Mouse (Mus musculus) heart, postnatal 36 days (tissue): Measurements from ENCODE around the gene Homer2. TPM values are rescaled to one million over a fixed set of nuclear protein-coding genes. Genes with fewer than 3 reads are reported as not detected.
A peak's percentile ranks its signal among the peaks of the same experiment; 100 is the strongest.

ENCODE experiments used
- DNase-seq, 2 experiments: peaks; one replicate each; pipeline ENCODE4 v3.0.0; 2021 to 2022
- intact Hi-C: fragments of 180-260 bp; cut with DNase I; formaldehyde crosslinking; loops from one replicate; pipeline ENCODE4 v1.15.1; 2025
- total RNA-seq, 2 experiments: library from RNA; stranded (reverse); gene quantifications; 2 replicates each; pipeline ENCODE4 v1.2.3; 2021

The Homer2 gene
- total RNA-seq, 2 experiments from 2014 or later, result 89.6 to 108 TPM

- intact Hi-C loops, result no loop called here
- DNase-seq, result no peak
Measured at GRCm38 (mm10) chr7:81656635-81657034, 50.7 kb downstream of the Homer2 start.

- intact Hi-C loops, result no loop called here
- DNase-seq, result peak in 1 of 2 experiments; percentile 43
Measured at GRCm38 (mm10) chr7:81654946-81655718, 52.2 kb downstream of the Homer2 start.

- no peak for DNase-seq
- intact Hi-C loops, result no loop called here
Measured at GRCm38 (mm10) chr7:81653988-81654387, 53.3 kb downstream of the Homer2 start.

- intact Hi-C loops, result no loop called here
- DNase-seq, result no peak
Measured at GRCm38 (mm10) chr7:81652296-81652695, 55.0 kb downstream of the Homer2 start.

- DNase-seq, result no peak
- intact Hi-C loops, result no loop called here
Measured at GRCm38 (mm10) chr7:81651284-81651683, 56.0 kb downstream of the Homer2 start.

- DNase-seq, result no peak
- intact Hi-C loops, result no loop called here
Measured at GRCm38 (mm10) chr7:81649270-81649669, 58.1 kb downstream of the Homer2 start.

- no peak for DNase-seq
Measured at GRCm38 (mm10) chr7:81647959-81648358, 59.4 kb downstream of the Homer2 start.

GRCm38 (mm10) chr7:81644551-81645235 lies 62.6 kb downstream of the Homer2 start:
- intact Hi-C loops, result no loop called here
- DNase-seq, result no peak

More at GRCm38 (mm10) chr7:81647959-81648358, 59.4 kb downstream of the Homer2 start:
- intact Hi-C loops, result no loop called here

- intact Hi-C loops, result no loop called here
- DNase-seq, result no peak
Measured at GRCm38 (mm10) chr7:81641101-81641500, 66.2 kb downstream of the Homer2 start.

- DNase-seq, result no peak
- intact Hi-C loops, result no loop called here
Measured at GRCm38 (mm10) chr7:81632586-81632985, 74.7 kb downstream of the Homer2 start.

GRCm38 (mm10) chr7:81631261-81631660 lies 76.1 kb downstream of the Homer2 start:
- DNase-seq, result no peak
- intact Hi-C loops, result no loop called here

- intact Hi-C loops, result no loop called here
- DNase-seq, result no peak
Measured at GRCm38 (mm10) chr7:81626460-81626859, 80.9 kb downstream of the Homer2 start.

- intact Hi-C loops, result no loop called here
- no peak for DNase-seq
Measured at GRCm38 (mm10) chr7:81623767-81624166, 83.6 kb downstream of the Homer2 start.

GRCm38 (mm10) chr7:81622793-81623192 lies 84.5 kb downstream of the Homer2 start:
- intact Hi-C loops, result no loop called here
- no peak for DNase-seq

GRCm38 (mm10) chr7:81615031-81615430 lies 92.3 kb downstream of the Homer2 start:
- DNase-seq, result no peak
- intact Hi-C loops, result no loop called here

- intact Hi-C loops, result loop anchor here (5.0 kb wide), 1 partner anchor 134 kb away; no protein-coding TSS in a partner anchor
- no peak for DNase-seq
Measured at GRCm38 (mm10) chr7:81612856-81613635, 94.3 kb downstream of the Homer2 start.

- intact Hi-C loops, result loop anchor here (5.0 kb wide), 1 partner anchor 137 kb away; no protein-coding TSS in a partner anchor
- peak in 1 of 2 experiments; percentile 11 for DNase-seq
Measured at GRCm38 (mm10) chr7:81610125-81610524, 97.2 kb downstream of the Homer2 start.

- intact Hi-C loops, result no loop called here
- no peak for DNase-seq
Measured at GRCm38 (mm10) chr7:81606452-81606851, 100.9 kb downstream of the Homer2 start.

GRCm38 (mm10) chr7:81605489-81605888 lies 101.8 kb downstream of the Homer2 start:
- intact Hi-C loops, result no loop called here
- no peak for DNase-seq

GRCm38 (mm10) chr7:81604991-81605390 lies 102.3 kb downstream of the Homer2 start:
- DNase-seq, result no peak
- intact Hi-C loops, result no loop called here
